Mouse (Mus musculus): Measurements from ENCODE around the gene Sh3gl3.

DNA sequence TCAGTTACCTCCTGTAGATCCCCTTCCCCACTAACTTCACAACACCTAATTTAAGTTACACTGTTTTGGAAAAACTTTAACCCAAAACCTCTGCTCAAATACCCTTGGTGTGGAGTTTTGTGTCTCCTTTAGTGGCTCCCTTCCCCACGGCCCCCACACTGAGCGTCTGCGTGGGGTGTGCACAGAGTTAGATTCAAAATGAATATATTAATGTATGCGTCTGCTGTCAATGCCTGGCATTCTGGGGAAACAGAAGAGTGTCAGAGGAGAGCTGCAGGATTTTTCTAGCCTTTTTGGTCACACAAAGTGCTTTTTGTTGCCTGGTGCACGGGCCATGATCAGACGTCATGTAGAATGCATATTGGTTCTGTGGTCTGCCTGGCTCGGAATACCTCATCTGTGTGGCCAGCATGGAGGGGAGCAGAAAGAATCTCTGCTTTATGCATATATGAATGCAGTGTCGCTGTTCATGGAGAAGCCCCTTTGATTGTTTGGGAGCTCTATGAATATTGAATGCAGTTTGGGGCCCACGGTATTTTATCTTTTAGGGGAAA is 47.8 kb downstream of the Sh3gl3 start:
- TF ChIP-seq CTCF (IDR thresholded peaks at IDR 0.05; ENCODE audit: low read depth) = no peak
- no peak for TF ChIP-seq EP300 (optimal IDR thresholded peaks at IDR 0.05)
